Mouse (Mus musculus): Measurements from ENCODE around the gene Sparcl1.

DNA sequence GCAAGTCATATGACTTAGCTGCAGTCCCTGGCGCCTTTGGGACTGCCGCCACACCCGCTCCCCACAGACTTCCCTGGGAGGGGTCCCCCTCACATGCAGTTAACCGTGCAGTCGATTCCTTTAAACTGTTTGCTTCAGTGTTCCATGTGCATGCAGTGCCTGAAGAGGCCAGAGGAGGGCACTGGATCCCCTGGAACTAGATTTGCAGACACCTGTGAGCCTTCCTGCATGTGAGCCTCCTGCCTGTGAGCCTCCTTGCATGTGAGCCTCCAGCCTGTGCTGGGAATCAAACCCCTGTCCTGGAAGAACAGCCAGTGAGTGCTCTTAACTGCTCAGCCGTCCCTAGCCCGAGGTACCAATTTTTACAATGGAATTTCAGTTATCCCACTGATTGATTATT lies 44.8 kb downstream of the Sparcl1 start:
- TF ChIP-seq CTCF (IDR thresholded peaks at IDR 0.05; ENCODE audit: low read depth, low read length) (peak; percentile 65), POLR2A (IDR thresholded peaks at IDR 0.05; ENCODE audit: extremely low read depth, insufficient read depth, low read length) (no peak)

All from liver, adult 2 months (tissue).